Mouse (Mus musculus) midbrain, postnatal 0 days (tissue): ENCODE results near the gene Fam107b. TPM values are rescaled to one million over a fixed set of nuclear protein-coding genes. Genes with fewer than 3 reads are reported as not detected.
A peak's percentile ranks its signal among the peaks of the same experiment; 100 is the strongest.

Experiments
- ATAC-seq: fragments of 200-750 bp; cut with Nextera tagmentation; 2 replicates; pipeline ENCODE4 v1.8.0; 2017; ENCODE audit warnings: moderate number of reproducible peaks, mild to moderate bottlenecking, moderate TSS enrichment, moderate library complexity; ENCODE audit not compliant: low FRiP score
- DNase-seq: peaks from one replicate; pipeline ENCODE4 v3.0.0-alpha.2; 2015; ENCODE audit warnings: low spot score
- H3K27ac ChIP-seq: fragments of 300-500 bp; sonication (generic); 2 replicates; pipeline ENCODE4 v1.5.1; 2014; ENCODE audit warnings: low read depth, mild to moderate bottlenecking, low read length, mixed read lengths
- H3K27me3 ChIP-seq: fragments of 300-500 bp; sonication (generic); 2 replicates; pipeline ENCODE4 v1.6.1; 2014; ENCODE audit warnings: low read length, control low read depth, mixed read lengths; ENCODE audit not compliant: insufficient read depth
- H3K36me3 ChIP-seq: fragments of 300-500 bp; sonication (generic); 2 replicates; pipeline ENCODE4 v1.6.1; 2014; ENCODE audit warnings: low read length, control low read depth, mixed read lengths; ENCODE audit not compliant: insufficient read depth
- H3K4me1 ChIP-seq: fragments of 300-500 bp; sonication (generic); 2 replicates; pipeline ENCODE4 v1.6.1; 2014; ENCODE audit warnings: mild to moderate bottlenecking, control low read depth, antibody characterized with exemption, low read length, mixed read lengths; ENCODE audit not compliant: insufficient read depth
- H3K4me2 ChIP-seq: fragments of 300-500 bp; sonication (generic); 2 replicates; pipeline ENCODE4 v1.6.1; 2014; ENCODE audit warnings: low read depth, mild to moderate bottlenecking, low read length, mixed read lengths; ENCODE audit not compliant: poor library complexity, severe bottlenecking
- H3K4me3 ChIP-seq: fragments of 300-500 bp; sonication (generic); 2 replicates; pipeline ENCODE4 v1.5.1; 2014; ENCODE audit warnings: low read depth, mild to moderate bottlenecking, low read length, moderate library complexity
- H3K9ac ChIP-seq: fragments of 300-500 bp; sonication (generic); replicated peaks from 2 replicates; pipeline ENCODE4 v1.6.1; 2014; ENCODE audit warnings: mild to moderate bottlenecking, low read length, moderate library complexity, mixed read lengths; ENCODE audit not compliant: poor library complexity, severe bottlenecking
- H3K9me3 ChIP-seq: fragments of 300-500 bp; sonication (generic); 2 replicates; pipeline ENCODE4 v1.6.1; 2016; ENCODE audit warnings: low read length, control low read depth
- CTCF ChIP-seq: IDR thresholded peaks from 2 replicates; pipeline ENCODE4 v1.5.1; 2016; ENCODE audit warnings: antibody characterized with exemption, mild to moderate bottlenecking
- WGBS: fragments of 180-500 bp; shearing (Covaris S2); extraction: QIAGEN DNeasy Blood & Tissue Kit; methylation state at CpG from one replicate; pipeline ENCODE4 v1.1.7; 2014; 5-methylcytosine and 5-hydroxymethylcytosine counted together
- polyA plus RNA-seq: library from polyadenylated mRNA; unstranded; fragments of >200 nt; fragmentation: Nextera tagmentation; extraction: Ambion mirVana; gene quantifications from 2 replicates; pipeline ENCODE4 v1.2.1, GENCODE M21; 2015
- total RNA-seq: library from RNA; depleted of rRNA; stranded (reverse); fragments of >200 nt; gene quantifications from 2 replicates; pipeline ENCODE4 v1.2.3, GENCODE M21; 2014

Fam107b gene
- total and polyA plus RNA-seq, 2 experiments from 2014 or later, result 16.0 to 26.8 TPM

GRCm38 (mm10) chr2:3785546-3785945 is 215.3 kb downstream of the Fam107b start:
- Histone ChIP-seq H3K27ac (no peak overlapping the region), H3K4me2 (no peak overlapping the region), H3K9me3 (no peaks in the 10 kb centered on the region), H3K4me1 (no peaks in the 10 kb centered on the region), H3K4me3 (no peak overlapping the region), H3K27me3 (no peaks in the 10 kb centered on the region), H3K9ac (no peak overlapping the region), H3K36me3 (no peaks in the 10 kb centered on the region)
- WGBS, result 95% methylated on average over 8 of the region's 8 CpGs
- ATAC-seq (no peak), DNase-seq (no peak)
- no peak for TF ChIP-seq CTCF

DNA sequence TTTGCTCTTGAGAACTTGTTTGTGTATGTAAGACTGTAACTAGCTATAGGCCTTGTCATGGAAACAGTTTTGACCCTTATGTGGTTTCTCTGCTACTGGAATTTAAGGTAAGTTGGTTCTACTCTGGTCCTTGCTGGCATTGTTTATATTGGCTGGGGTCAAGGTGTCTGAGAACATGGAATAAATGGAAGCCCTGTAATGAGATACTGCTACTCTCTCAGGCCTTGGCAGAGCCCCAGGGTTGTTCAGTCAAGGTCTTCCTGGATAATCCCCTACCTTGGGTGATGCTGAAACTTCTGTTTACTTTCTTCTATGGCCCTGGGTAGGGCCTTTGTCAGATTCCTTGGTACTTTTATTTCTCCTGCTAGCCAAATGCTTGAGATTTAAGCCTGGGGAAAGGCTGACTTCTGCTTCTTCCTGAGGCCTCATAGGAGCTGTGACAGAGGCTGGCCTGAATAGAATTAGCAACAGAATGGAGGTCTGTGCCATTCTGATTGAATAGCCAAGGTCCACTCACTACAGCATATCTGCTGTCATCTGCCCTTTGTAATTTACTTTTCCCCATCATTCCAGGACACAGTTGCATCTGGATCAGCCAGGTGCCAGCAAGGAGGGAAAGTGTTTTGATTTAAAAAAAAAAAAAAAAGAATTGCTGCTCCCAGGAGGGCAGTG is 217.6 kb downstream of the Fam107b start:
- DNase-seq (no peak), ATAC-seq (no peak)
- H3K27ac ChIP-seq, result no peak overlapping the region
- H3K4me2 ChIP-seq, result no peak overlapping the region
- no peak for TF ChIP-seq CTCF
- no peaks in the 10 kb centered on the region for H3K4me1 ChIP-seq
- H3K36me3 ChIP-seq, result no peaks in the 10 kb centered on the region
- no peaks in the 10 kb centered on the region for H3K27me3 ChIP-seq
- no peak overlapping the region for H3K9ac ChIP-seq
- H3K9me3 ChIP-seq, result no peaks in the 10 kb centered on the region
- H3K4me3 ChIP-seq, result no peak overlapping the region

DNA sequence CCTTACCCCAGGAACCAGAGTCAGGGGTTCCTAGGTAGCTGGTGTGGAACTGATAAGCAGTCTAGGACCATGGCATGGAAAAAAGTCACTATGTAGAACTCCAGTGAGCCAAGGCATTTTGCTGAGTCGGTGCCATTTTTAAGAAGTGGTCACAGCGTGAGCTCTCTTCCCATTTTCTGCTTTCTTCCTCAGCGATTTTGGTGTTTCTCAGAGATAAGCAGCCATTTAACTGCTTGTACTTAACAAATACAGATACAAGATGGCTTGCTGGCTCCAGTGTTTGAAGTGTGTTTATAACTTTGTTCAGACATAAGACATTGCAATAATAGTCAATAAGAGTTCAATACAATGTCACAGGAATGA is 218.1 kb downstream of the Fam107b start:
- TF ChIP-seq CTCF, result no peak
- 83% methylated on average over 3 of the region's 3 CpGs for WGBS
- no peak for ATAC-seq
- H3K4me3 ChIP-seq, result no peak overlapping the region
- DNase-seq, result no peak
- H3K36me3 ChIP-seq, result no peaks in the 10 kb centered on the region
- no peak overlapping the region for H3K4me2 ChIP-seq
- no peak overlapping the region for H3K9ac ChIP-seq
- no peaks in the 10 kb centered on the region for H3K9me3 ChIP-seq
- H3K27ac ChIP-seq, result no peak overlapping the region
- no peaks in the 10 kb centered on the region for H3K27me3 ChIP-seq
- no peaks in the 10 kb centered on the region for H3K4me1 ChIP-seq

- H3K9ac ChIP-seq, result no peak overlapping the region
- ATAC-seq, result no peak
- no peak overlapping the region for H3K4me3 ChIP-seq
- H3K4me2 ChIP-seq, result no peak overlapping the region
- no peak overlapping the region for H3K27ac ChIP-seq
- WGBS, result 66% methylated on average over 5 of the region's 5 CpGs
- H3K36me3 ChIP-seq, result no peaks in the 10 kb centered on the region
- peak; percentile 66 for TF ChIP-seq CTCF
- H3K27me3 ChIP-seq, result no peaks in the 10 kb centered on the region
- no peaks in the 10 kb centered on the region for H3K9me3 ChIP-seq
- H3K4me1 ChIP-seq, result no peaks in the 10 kb centered on the region
- DNase-seq, result no peak
Measured at GRCm38 (mm10) chr2:3796543-3796942, 226.3 kb downstream of the Fam107b start.

GRCm38 (mm10) chr2:3799767-3800554 is 229.7 kb downstream of the Fam107b start:
- WGBS, result 9% methylated on average over 18 of the region's 18 CpGs
- peak overlapping the region; percentile 49 for H3K4me2 ChIP-seq
- H3K4me3 ChIP-seq, result peak overlapping the region; percentile 18; the same call in 1 of the 2 replicates
- no peak overlapping the region for H3K9ac ChIP-seq
- H3K4me1 ChIP-seq, result no peaks in the 10 kb centered on the region
- H3K36me3 ChIP-seq, result no peaks in the 10 kb centered on the region
- ATAC-seq (peak; percentile 72; the same call in 1 of the 2 replicates), DNase-seq (peak; percentile 75)
- H3K27ac ChIP-seq, result no peak overlapping the region
- no peaks in the 10 kb centered on the region for H3K9me3 ChIP-seq
- no peaks in the 10 kb centered on the region for H3K27me3 ChIP-seq
- TF ChIP-seq CTCF, result peak; percentile 84

- 57% methylated on average over 5 of the region's 5 CpGs for WGBS
- no peak for ATAC-seq
Measured at GRCm38 (mm10) chr2:3800555-3800878, 230.2 kb downstream of the Fam107b start.

More at GRCm38 (mm10) chr2:3800555-3800878, 230.2 kb downstream of the Fam107b start:
- TF ChIP-seq CTCF, result no peak
- Histone ChIP-seq H3K36me3 (no peaks in the 10 kb centered on the region), H3K9ac (no peak overlapping the region), H3K9me3 (no peaks in the 10 kb centered on the region), H3K27me3 (no peaks in the 10 kb centered on the region), H3K4me2 (no peak overlapping the region), H3K4me1 (no peaks in the 10 kb centered on the region), H3K4me3 (no peak overlapping the region), H3K27ac (no peak overlapping the region)
- no peak for DNase-seq
